Mouse (Mus musculus) thymus, adult 2 months (tissue): ENCODE measurements at regions not wholly inside any gene's neighbourhood (a gene's known extent, or its start where the extent isn't known, plus 50 kb on each side); places are given as distances from the start of the nearest gene placed in this dataset.

Experiments
- DNase-seq: peaks from one replicate; pipeline ENCODE4 v3.0.0; 2021
- H3K27ac ChIP-seq: fragments of 200-500 bp; 2 replicates; pipeline ENCODE4 v1.5.1; 2012; ENCODE audit warnings: low read length, control low read depth; ENCODE audit not compliant: control insufficient read depth, insufficient read depth
- H3K27me3 ChIP-seq: fragments of 200-500 bp; 2 replicates; pipeline ENCODE4 v1.6.1; 2012; ENCODE audit warnings: mild to moderate bottlenecking, low read length, moderate library complexity, mixed read lengths; ENCODE audit not compliant: control insufficient read depth, insufficient read depth
- H3K36me3 ChIP-seq: fragments of 200-500 bp; 2 replicates; pipeline ENCODE4 v1.6.1; 2012; ENCODE audit warnings: mild to moderate bottlenecking, low read length, moderate library complexity; ENCODE audit not compliant: control insufficient read depth, insufficient read depth
- H3K4me1 ChIP-seq: fragments of 200-500 bp; replicated peaks from 2 replicates; pipeline ENCODE4 v1.6.1; 2012; ENCODE audit warnings: low read length; ENCODE audit not compliant: control insufficient read depth, insufficient read depth
- H3K4me3 ChIP-seq: fragments of 200-500 bp; 2 replicates; pipeline ENCODE4 v1.5.1; 2012; ENCODE audit warnings: mild to moderate bottlenecking, low read length, control low read depth, moderate library complexity; ENCODE audit not compliant: control insufficient read depth, insufficient read depth
- CTCF ChIP-seq: fragments of 200-500 bp; IDR thresholded peaks from 2 replicates; pipeline ENCODE4 v1.5.1; 2012; ENCODE audit warnings: mild to moderate bottlenecking, control low read depth, low read length, moderate library complexity, borderline replicate concordance; ENCODE audit not compliant: control insufficient read depth, poor library complexity, insufficient read depth; ENCODE audit errors: extremely low read depth
- POLR2A ChIP-seq: fragments of 200-500 bp; IDR thresholded peaks from 2 replicates; pipeline ENCODE4 v1.6.1; 2012; ENCODE audit warnings: mild to moderate bottlenecking, low read length, control low read depth, moderate library complexity; ENCODE audit not compliant: control insufficient read depth, poor library complexity, insufficient read depth; ENCODE audit errors: extremely low read depth
- WGBS: fragments of 180-500 bp; shearing (Covaris S2); methylation state at CpG from one replicate; pipeline ENCODE4 v1.1.7; 2018; 5-methylcytosine and 5-hydroxymethylcytosine counted together

- no peak for DNase-seq
- Histone ChIP-seq H3K4me3 (no peak overlapping the region), H3K36me3 (no peaks in the 10 kb centered on the region), H3K4me1 (no peaks in the 10 kb centered on the region), H3K27me3 (no peaks in the 10 kb centered on the region), H3K27ac (no peak overlapping the region)
- TF ChIP-seq POLR2A (no peak), CTCF (no peak)
- 82% methylated on average over 5 of the region's 5 CpGs for WGBS
Measured at GRCm38 (mm10) chr8:78912470-78912869, 91.5 kb upstream of the Lsm6 start.

GRCm38 (mm10) chr8:78913823-78914222 lies 92.9 kb upstream of the Lsm6 start:
- no peak overlapping the region for H3K4me3 ChIP-seq
- DNase-seq, result no peak
- H3K4me1 ChIP-seq, result no peaks in the 10 kb centered on the region
- TF ChIP-seq CTCF (no peak), POLR2A (no peak)
- 97% methylated on average over 5 of the region's 5 CpGs for WGBS
- no peaks in the 10 kb centered on the region for H3K36me3 ChIP-seq
- H3K27ac ChIP-seq, result no peak overlapping the region
- no peaks in the 10 kb centered on the region for H3K27me3 ChIP-seq

- 94% methylated on average over 9 of the region's 9 CpGs for WGBS
- Histone ChIP-seq H3K36me3 (no peaks in the 10 kb centered on the region), H3K4me3 (no peak overlapping the region), H3K27me3 (no peaks in the 10 kb centered on the region), H3K27ac (no peak overlapping the region), H3K4me1 (no peaks in the 10 kb centered on the region)
- no peak for TF ChIP-seq CTCF
- no peak for TF ChIP-seq POLR2A
- no peak for DNase-seq
Measured at GRCm38 (mm10) chr8:78930610-78931397, 97.4 kb upstream of the Zfp827 start.

- H3K4me1 ChIP-seq, result no peaks in the 10 kb centered on the region
- H3K36me3 ChIP-seq, result no peaks in the 10 kb centered on the region
- H3K27ac ChIP-seq, result no peak overlapping the region
- no peaks in the 10 kb centered on the region for H3K27me3 ChIP-seq
- DNase-seq, result no peak
- 93% methylated on average over 6 of the region's 6 CpGs for WGBS
- H3K4me3 ChIP-seq, result no peak overlapping the region
- TF ChIP-seq POLR2A, result no peak
- no peak for TF ChIP-seq CTCF
Measured at GRCm38 (mm10) chr8:78932069-78932468, 96.2 kb upstream of the Zfp827 start.

GRCm38 (mm10) chr8:78940049-78940448 lies 88.2 kb upstream of the Zfp827 start:
- no peak for DNase-seq

GRCm38 (mm10) chr8:78941558-78941957 lies 86.7 kb upstream of the Zfp827 start:
- no peaks in the 10 kb centered on the region for H3K36me3 ChIP-seq
- TF ChIP-seq CTCF (no peak), POLR2A (no peak)
- H3K27ac ChIP-seq, result no peak overlapping the region
- no peak for DNase-seq
- H3K4me3 ChIP-seq, result no peak overlapping the region
- H3K27me3 ChIP-seq, result no peaks in the 10 kb centered on the region
- WGBS, result 95% methylated on average over 4 of the region's 4 CpGs
- H3K4me1 ChIP-seq, result no peaks in the 10 kb centered on the region

More at GRCm38 (mm10) chr8:78940049-78940448, 88.2 kb upstream of the Zfp827 start:
- no peaks in the 10 kb centered on the region for H3K27me3 ChIP-seq
- no peaks in the 10 kb centered on the region for H3K4me1 ChIP-seq
- no peak overlapping the region for H3K4me3 ChIP-seq
- no peaks in the 10 kb centered on the region for H3K36me3 ChIP-seq
- H3K27ac ChIP-seq, result no peak overlapping the region
- no peak for TF ChIP-seq CTCF
- no peak for TF ChIP-seq POLR2A
- whole genome bisulfite sequencing, result 47% methylated on average over 2 of the region's 2 CpGs
